Mouse (Mus musculus): ENCODE measurements around the gene Ankmy1.

DNA sequence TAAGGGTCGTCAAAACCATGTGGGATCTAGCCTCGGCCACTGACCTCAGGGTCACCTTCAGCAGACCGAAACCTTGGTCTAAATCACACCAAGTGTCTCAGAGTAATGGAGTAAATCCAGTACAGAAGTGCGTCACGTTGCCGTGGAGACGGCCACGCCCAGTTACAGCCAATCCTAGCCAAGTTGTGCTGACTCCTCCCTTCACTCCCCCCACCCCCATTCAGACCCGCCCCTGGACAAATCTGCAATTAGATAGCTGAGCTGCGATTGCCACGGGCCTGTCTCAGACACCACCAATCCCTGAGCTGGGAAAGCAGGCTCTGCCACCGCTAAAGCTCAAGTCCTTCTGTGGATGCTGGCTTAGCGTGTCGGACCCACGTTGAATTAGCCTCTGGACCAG, at the start of gene Ankmy1:
- TF ChIP-seq EP300 (IDR thresholded peaks at IDR 0.05; ENCODE audit: low read depth) = no peak
- no peak for TF ChIP-seq CTCF (IDR thresholded peaks at IDR 0.05; ENCODE audit: low read depth)
